Comparison of ENCODE assay signal across 8 mouse cellular contexts in the genomic region with DNA sequence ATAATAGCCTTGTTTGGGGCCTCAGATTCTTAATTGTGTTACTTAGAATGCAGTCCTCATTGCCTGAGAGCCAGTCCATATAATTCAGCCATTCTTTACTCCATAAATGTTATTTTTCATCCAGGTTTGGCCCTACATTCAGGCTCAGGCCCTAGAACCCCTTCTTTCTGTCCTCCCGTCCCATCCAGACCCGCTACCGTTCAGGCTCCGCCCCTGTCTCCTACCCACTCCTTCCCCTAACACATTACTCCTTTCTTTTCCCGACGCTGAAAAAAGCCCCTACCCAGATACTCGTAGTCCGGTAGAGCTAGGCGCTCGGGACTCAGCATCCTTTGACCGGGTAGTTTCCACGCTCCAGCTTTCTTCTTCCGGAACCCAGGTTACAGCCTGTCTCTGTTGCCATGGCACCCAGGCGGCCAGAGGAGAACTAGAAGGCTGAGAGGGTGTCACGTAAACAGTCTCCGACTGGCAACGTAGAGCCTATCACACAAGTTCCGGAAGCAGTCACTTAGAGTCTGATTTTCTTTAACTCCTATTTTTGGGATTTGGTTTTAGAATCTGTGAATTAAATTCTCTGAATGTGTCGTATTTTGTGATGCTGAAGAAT. TPM values are rescaled to one million over a fixed set of nuclear protein-coding genes. Genes with fewer than 3 reads are reported as not detected.
A peak's percentile ranks its signal among the peaks of the same experiment; 100 is the strongest.
DNase-seq lines count a peak whose midpoint lies in the region; ATAC-seq and TF ChIP-seq lines count a peak whose summit lies in the region.

A gene (minus strand): TSS at position 419 of the 607 bp plus-strand sequence.

- WGBS in forebrain, embryonic 16.5 days, result under 1% methylated on average over 19 of the region's 19 CpGs
- WGBS in neural tube, embryonic 14.5 days, result under 1% methylated on average over 19 of the region's 19 CpGs

- H3K27ac ChIP-seq in MEL (ENCODE audit: control insufficient read depth, low read depth, low read length), result no peak within 1 kb of the TSS
- peak within 1 kb of the TSS; percentile 81 for H3K27ac ChIP-seq in forebrain, embryonic 16.5 days (ENCODE audit: low read length)
- H3K27ac ChIP-seq in neural tube, embryonic 14.5 days (ENCODE audit: low read depth, low read length), result peak within 1 kb of the TSS; percentile 66; the same call in 1 of the 2 replicates
- peak within 1 kb of the TSS; percentile 91 for H3K27ac ChIP-seq in testis, adult 2 months (ENCODE audit: control insufficient read depth, insufficient read depth, low read depth, low read length)

- intact Hi-C loops in heart, postnatal 25 days (cut with DNase I), result no loop called here

- peak; percentile 97 for DNase-seq in MEL (ENCODE audit: low read depth, low spot score)
- DNase-seq in cerebellum, adult 18-20 months, result peak; percentile 89 to 90
- DNase-seq in heart, postnatal 25 days (ENCODE audit: low spot score), result peak; percentile 68
- peak; percentile 79 to 93 for DNase-seq in layer of hippocampus, adult 18-20 months (ENCODE audit: low spot score in 2 of 2)
- peak; percentile 86 to 90 for DNase-seq in lung, adult 18-20 months

- no peak for TF ChIP-seq CTCF in MEL (IDR thresholded peaks at IDR 0.05 in 2 of 3, conservative IDR thresholded peaks at IDR 0.05 in 1 of 3; ENCODE audit: control insufficient read depth in 1 of 3, insufficient read depth in 1 of 3, low read depth in 2 of 3, low read length in 3 of 3, poor library complexity in 1 of 3, severe bottlenecking in 1 of 3)
- TF ChIP-seq CTCF in testis, adult 2 months (IDR thresholded peaks at IDR 0.05; ENCODE audit: control insufficient read depth, insufficient read depth, insufficient replicate concordance, low read depth, low read length), result no peak

- H3K9ac ChIP-seq in MEL (ENCODE audit: control insufficient read depth, low read depth, low read length, poor library complexity, severe bottlenecking), result peak within 1 kb of the TSS; percentile 36
- H3K9ac ChIP-seq in forebrain, embryonic 16.5 days (replicated peaks; ENCODE audit: low read depth, low read length), result peak within 1 kb of the TSS; percentile 70
- peak within 1 kb of the TSS; percentile 58 for H3K9ac ChIP-seq in neural tube, embryonic 14.5 days (replicated peaks; ENCODE audit: low read depth, low read length)

- peak within 1 kb of the TSS; percentile 71 to 76 for H3K4me3 ChIP-seq in MEL (ENCODE audit: control insufficient read depth in 1 of 2, insufficient read depth in 1 of 2, low read depth in 2 of 2, low read length in 2 of 2)
- H3K4me3 ChIP-seq in forebrain, embryonic 16.5 days (replicated peaks; ENCODE audit: low read length), result peak within 1 kb of the TSS; percentile 79
- H3K4me3 ChIP-seq in neural tube, embryonic 14.5 days (ENCODE audit: low read depth, low read length), result peak within 1 kb of the TSS; percentile 57
- peak within 1 kb of the TSS; percentile 100 for H3K4me3 ChIP-seq in testis, adult 2 months (ENCODE audit: control insufficient read depth, low read depth, low read length)

- no peaks in the 10 kb centered on the region for H3K79me2 ChIP-seq in MEL (ENCODE audit: control insufficient read depth, insufficient read depth, low read length, poor library complexity)

- H3K27me3 ChIP-seq in MEL (ENCODE audit: control insufficient read depth in 1 of 2, insufficient read depth in 2 of 2, low read length in 2 of 2), result no peaks in the 10 kb centered on the region
- H3K27me3 ChIP-seq in forebrain, embryonic 16.5 days (replicated peaks; ENCODE audit: control insufficient read depth, insufficient read depth, low read length), result no peaks in the 10 kb centered on the region
- no peaks in the 10 kb centered on the region for H3K27me3 ChIP-seq in neural tube, embryonic 14.5 days (ENCODE audit: control insufficient read depth, insufficient read depth, low read length)
- H3K27me3 ChIP-seq in testis, adult 2 months (ENCODE audit: control insufficient read depth, insufficient read depth, low read length), result no peaks in the 10 kb centered on the region

- peaks cover 0 to 7% of the 10 kb centered on the region in 2 experiments; a peak in 2 of 4 replicates for H3K36me3 ChIP-seq in MEL (ENCODE audit: control insufficient read depth in 1 of 2, insufficient read depth in 2 of 2, low read length in 2 of 2)
- H3K36me3 ChIP-seq in forebrain, embryonic 16.5 days (ENCODE audit: control insufficient read depth, insufficient read depth), result no peaks in the 10 kb centered on the region
- no peaks in the 10 kb centered on the region for H3K36me3 ChIP-seq in neural tube, embryonic 14.5 days (ENCODE audit: control insufficient read depth, insufficient read depth, low read length)
- H3K36me3 ChIP-seq in testis, adult 2 months (ENCODE audit: control insufficient read depth, insufficient read depth, low read length), result 0 out of 2 replicates have a peak, but pooled peaks cover 1% of the 10 kb centered on the region

- peak within 1 kb of the TSS; percentile 80 for H3K4me2 ChIP-seq in forebrain, embryonic 16.5 days (ENCODE audit: low read length)
- peak within 1 kb of the TSS; percentile 83 for H3K4me2 ChIP-seq in neural tube, embryonic 14.5 days (ENCODE audit: low read depth, low read length)

- peak in 1 of 2 experiments; percentile 64; a peak in 1 of 4 replicates for TF ChIP-seq POLR2A in MEL (IDR thresholded peaks at IDR 0.05; ENCODE audit: control insufficient read depth in 1 of 2, insufficient read depth in 1 of 2, low read depth in 1 of 2, low read length in 2 of 2, poor library complexity in 1 of 2)
- TF ChIP-seq POLR2A in testis, adult 2 months (IDR thresholded peaks at IDR 0.05; ENCODE audit: control insufficient read depth, low read depth, low read length), result peak; percentile 51; the same call in 1 of the 2 replicates

- no peak for TF ChIP-seq RAD21 in MEL (IDR thresholded peaks at IDR 0.05; ENCODE audit: low read depth, low read length)

- peaks cover 0 to 5% of the 10 kb centered on the region in 2 experiments; a peak in 2 of 4 replicates for H3K4me1 ChIP-seq in MEL (ENCODE audit: control insufficient read depth in 1 of 2, insufficient read depth in 2 of 2, low read length in 2 of 2)
- peaks cover 9% of the 10 kb centered on the region; the same call in 1 of the 2 replicates for H3K4me1 ChIP-seq in forebrain, embryonic 16.5 days (replicated peaks; ENCODE audit: control insufficient read depth, insufficient read depth, low read length)
- H3K4me1 ChIP-seq in neural tube, embryonic 14.5 days (ENCODE audit: control insufficient read depth, insufficient read depth, low read length), result peaks cover 5% of the 10 kb centered on the region; the same call in 1 of the 2 replicates
- H3K4me1 ChIP-seq in testis, adult 2 months (ENCODE audit: control insufficient read depth, insufficient read depth, low read length), result 0 out of 2 replicates have a peak, but pooled peaks cover under 1% of the 10 kb centered on the region

- peak; percentile 99 for ATAC-seq in forebrain, embryonic 16.5 days
- ATAC-seq in neural tube, embryonic 14.5 days (ENCODE audit: low read depth), result peak; percentile 97

- no peaks in the 10 kb centered on the region for H3K9me3 ChIP-seq in MEL (replicated peaks; ENCODE audit: insufficient read depth, low read length)
- H3K9me3 ChIP-seq in forebrain, embryonic 16.5 days (ENCODE audit: control insufficient read depth, low read length), result no peaks in the 10 kb centered on the region
- H3K9me3 ChIP-seq in neural tube, embryonic 14.5 days (ENCODE audit: control insufficient read depth, low read length), result no peaks in the 10 kb centered on the region

- no peak for TF ChIP-seq EP300 in MEL (IDR thresholded peaks at IDR 0.05; ENCODE audit: low read depth in 1 of 2, low read length in 2 of 2)

TF ChIP-seq in MEL, 35 proteins besides CTCF, POLR2A, EP300 and RAD21:
- TF ChIP-seq MXI1 (IDR thresholded peaks at IDR 0.05; ENCODE audit: low read depth, low read length) (peak; percentile 86), NELFE (IDR thresholded peaks at IDR 0.05; ENCODE audit: low read depth, low read length) (peak; percentile 51), HCFC1 (IDR thresholded peaks at IDR 0.05; ENCODE audit: low read depth, low read length) (peak; percentile 91), USF1 (IDR thresholded peaks at IDR 0.05; ENCODE audit: low read depth, low read length) (no peak), TBP (IDR thresholded peaks at IDR 0.05; ENCODE audit: low read depth, low read length) (peak; percentile 82), SIN3A (IDR thresholded peaks at IDR 0.05; ENCODE audit: low read length) (peak; percentile 94), TCF12 (IDR thresholded peaks at IDR 0.05; ENCODE audit: low read depth, low read length) (no peak; the same call in 1 of the 2 replicates), ELF1 (IDR thresholded peaks at IDR 0.05; ENCODE audit: low read depth, low read length) (peak; percentile 89)

RNA-seq across cellular contexts. Expression of the gene that starts here (rescaled TPM):
- total RNA-seq in MEL (2012; rRNA removed), result 20.2 and 23.0 TPM in 2 replicates
- 10 to 100 TPM in 1 of 2 experiments, not detected in 1; 23.3 TPM for polyA plus RNA-seq in MEL (2012; ENCODE audit: insufficient read depth in 1 of 2, insufficient read length in 2 of 2, low read depth in 1 of 2, low replicate concordance in 2 of 2, missing spikeins in 1 of 2)
- polyA plus RNA-seq in forebrain, embryonic 16.5 days (2015; fragmentation: Nextera tagmentation; extraction: Ambion mirVana), result 163 and 187 TPM in 2 replicates
- total RNA-seq in heart, postnatal 25 days (2021), result 10 to 100 TPM in 1 of 2 experiments, 1 to 10 TPM in 1; 7.0 to 14.0 TPM
- 100 to 1,000 TPM; 111 to 121 TPM for total RNA-seq in layer of hippocampus, adult 18-20 months (2021)
- 149 and 163 TPM in 2 replicates for polyA plus RNA-seq in neural tube, embryonic 14.5 days (2014; fragmentation: Nextera tagmentation; extraction: Ambion mirVana)
- polyA plus RNA-seq in testis, adult 2 months (2012; rRNA removed), result 81.5 and 91.7 TPM in 2 replicates
